Mouse (Mus musculus) olfactory bulb, adult 2 months (tissue): ENCODE measurements around the gene Npsr1.

Experiments
- CTCF ChIP-seq: fragments of 200-500 bp; IDR thresholded peaks from 2 replicates; pipeline ENCODE4 v1.5.1; 2012; ENCODE audit warnings: low read depth, mild to moderate bottlenecking, low read length, moderate library complexity; ENCODE audit not compliant: insufficient read depth
- POLR2A ChIP-seq: fragments of 200-500 bp; IDR thresholded peaks from 2 replicates; pipeline ENCODE4 v1.6.1; 2012; ENCODE audit warnings: mild to moderate bottlenecking, low read depth, low read length, moderate library complexity; ENCODE audit not compliant: insufficient read depth

GRCm38 (mm10) chr9:24351402-24351801 is 253.6 kb downstream of the Npsr1 start:
- TF ChIP-seq POLR2A: no peak
- TF ChIP-seq CTCF: no peak
